Mouse (Mus musculus): ENCODE data around the gene Fignl2. TPM values are rescaled to one million over a fixed set of nuclear protein-coding genes. Genes with fewer than 3 reads are reported as not detected.

Fignl2 gene
- polyA plus RNA-seq, 1 experiment from 2014 or later = 0.33 TPM

GRCm38 (mm10) chr15:101053832-101054459 is 24.4 kb downstream of the Fignl2 start:
- no peak overlapping the region for H3K27ac ChIP-seq (ENCODE audit: low read depth, low read length)
- no peak overlapping the region for H3K9ac ChIP-seq (ENCODE audit: low read depth, low read length)
- H3K4me1 ChIP-seq (ENCODE audit: control insufficient read depth, insufficient read depth, low read length) = peaks cover 10% of the 10 kb centered on the region
- H3K36me3 ChIP-seq (ENCODE audit: control insufficient read depth, insufficient read depth, low read length) = no peaks in the 10 kb centered on the region
- peak overlapping the region; percentile 47 for H3K4me3 ChIP-seq (ENCODE audit: low read depth, low read length)
- no peaks in the 10 kb centered on the region for H3K9me3 ChIP-seq (replicated peaks; ENCODE audit: control insufficient read depth, low read length)
- peaks cover 59% of the 10 kb centered on the region for H3K27me3 ChIP-seq (ENCODE audit: control insufficient read depth, insufficient read depth, low read length)
- WGBS (ENCODE audit: insufficient replicate concordance) = 7% methylated on average over 64 of the region's 65 CpGs
- H3K4me2 ChIP-seq = peak overlapping the region; percentile 78
- ATAC-seq (replicated peaks; ENCODE audit: insufficient number of reproducible peaks, low FRiP score, low TSS enrichment) = no peak

DNA sequence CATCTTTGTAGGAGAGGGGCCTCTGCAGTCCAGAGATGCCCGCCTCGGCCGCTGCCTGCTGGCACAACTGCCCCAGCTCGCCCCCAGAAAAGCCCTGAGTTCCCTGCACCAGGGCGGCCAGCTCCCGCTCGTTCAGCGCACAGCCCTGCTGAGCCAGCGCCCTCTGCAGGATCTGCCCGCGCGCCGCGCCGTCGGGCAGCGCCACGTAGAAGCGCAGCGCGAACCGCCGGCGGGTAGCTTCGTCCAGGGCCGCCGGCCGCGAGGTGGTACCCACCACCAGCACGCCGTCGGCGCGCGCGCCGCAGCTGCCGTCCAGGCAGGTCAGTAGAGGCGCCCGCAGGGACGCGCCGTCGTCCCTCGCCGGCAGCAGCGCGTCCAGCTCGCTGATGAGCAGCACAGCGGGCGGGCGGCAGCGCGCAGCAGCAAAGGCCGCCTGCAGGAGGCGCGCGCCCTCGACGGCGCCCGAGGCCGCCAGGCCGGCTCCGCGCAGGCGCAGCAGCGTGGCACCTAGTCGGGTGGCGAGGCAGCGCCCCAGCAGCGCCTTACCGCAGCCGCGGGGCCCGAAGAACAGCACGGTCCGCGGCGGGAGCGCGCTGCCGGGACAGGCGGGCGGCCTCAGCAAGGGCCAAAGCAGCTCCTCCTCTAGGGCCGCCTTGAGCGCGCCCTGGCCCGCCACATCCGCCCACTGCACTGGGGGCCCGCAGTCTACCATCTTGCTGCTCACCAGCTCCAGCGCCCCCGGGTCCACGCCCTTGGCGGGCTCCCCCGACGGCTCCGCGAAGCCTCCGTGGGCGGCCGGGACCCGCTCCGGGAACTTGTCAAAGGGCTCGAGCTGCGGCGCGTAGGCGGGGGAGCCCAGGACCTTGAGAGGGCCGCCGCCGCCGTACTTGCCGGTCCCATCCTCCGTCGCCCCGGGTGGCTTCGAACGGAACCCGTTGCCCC is 25.5 kb downstream of the Fignl2 start:
- no peaks in the 10 kb centered on the region for H3K9me3 ChIP-seq (replicated peaks; ENCODE audit: control insufficient read depth, low read length)
- 14% methylated on average over 111 of the region's 120 CpGs for WGBS (ENCODE audit: insufficient replicate concordance)
- peaks cover 10% of the 10 kb centered on the region for H3K4me1 ChIP-seq (ENCODE audit: control insufficient read depth, insufficient read depth, low read length)
- H3K4me2 ChIP-seq = peak overlapping the region; percentile 78
- no peak overlapping the region for H3K9ac ChIP-seq (ENCODE audit: low read depth, low read length)
- H3K4me3 ChIP-seq (ENCODE audit: low read depth, low read length) = peak overlapping the region; percentile 47
- no peak overlapping the region for H3K27ac ChIP-seq (ENCODE audit: low read depth, low read length)
- ATAC-seq (replicated peaks; ENCODE audit: insufficient number of reproducible peaks, low FRiP score, low TSS enrichment) = no peak
- H3K36me3 ChIP-seq (ENCODE audit: control insufficient read depth, insufficient read depth, low read length) = no peaks in the 10 kb centered on the region
- peaks cover 70% of the 10 kb centered on the region for H3K27me3 ChIP-seq (ENCODE audit: control insufficient read depth, insufficient read depth, low read length)

DNA sequence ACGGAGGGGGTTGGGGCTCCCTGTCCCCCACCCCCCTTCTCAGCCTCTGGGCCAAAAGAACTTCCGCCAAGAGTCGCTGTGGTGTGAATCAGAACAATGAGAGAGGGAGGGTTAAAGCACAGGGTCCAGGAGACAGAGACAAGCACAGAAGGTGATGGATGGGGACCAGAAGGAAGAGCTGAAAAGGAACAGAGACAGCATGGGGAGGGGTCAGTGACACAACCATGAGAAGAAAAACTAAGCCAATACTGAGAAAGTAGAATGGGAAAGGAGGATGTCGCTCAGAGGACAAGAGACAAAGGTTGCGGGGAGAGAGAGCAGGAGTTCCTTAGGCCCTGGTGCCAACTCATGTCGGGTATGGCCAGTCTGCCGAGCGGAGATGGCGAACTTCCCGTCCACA is 26.5 kb downstream of the Fignl2 start:
- H3K27me3 ChIP-seq (ENCODE audit: control insufficient read depth, insufficient read depth, low read length) = peaks cover 79% of the 10 kb centered on the region
- H3K27ac ChIP-seq (ENCODE audit: low read depth, low read length) = no peak overlapping the region
- ATAC-seq (replicated peaks; ENCODE audit: insufficient number of reproducible peaks, low FRiP score, low TSS enrichment) = no peak
- peaks cover 15% of the 10 kb centered on the region for H3K4me1 ChIP-seq (ENCODE audit: control insufficient read depth, insufficient read depth, low read length)
- no peak overlapping the region for H3K4me2 ChIP-seq
- no peaks in the 10 kb centered on the region for H3K9me3 ChIP-seq (replicated peaks; ENCODE audit: control insufficient read depth, low read length)
- WGBS (ENCODE audit: insufficient replicate concordance) = 67% methylated on average over 10 of the region's 10 CpGs
- H3K4me3 ChIP-seq (ENCODE audit: low read depth, low read length) = no peak overlapping the region
- H3K9ac ChIP-seq (ENCODE audit: low read depth, low read length) = no peak overlapping the region
- no peaks in the 10 kb centered on the region for H3K36me3 ChIP-seq (ENCODE audit: control insufficient read depth, insufficient read depth, low read length)

DNA sequence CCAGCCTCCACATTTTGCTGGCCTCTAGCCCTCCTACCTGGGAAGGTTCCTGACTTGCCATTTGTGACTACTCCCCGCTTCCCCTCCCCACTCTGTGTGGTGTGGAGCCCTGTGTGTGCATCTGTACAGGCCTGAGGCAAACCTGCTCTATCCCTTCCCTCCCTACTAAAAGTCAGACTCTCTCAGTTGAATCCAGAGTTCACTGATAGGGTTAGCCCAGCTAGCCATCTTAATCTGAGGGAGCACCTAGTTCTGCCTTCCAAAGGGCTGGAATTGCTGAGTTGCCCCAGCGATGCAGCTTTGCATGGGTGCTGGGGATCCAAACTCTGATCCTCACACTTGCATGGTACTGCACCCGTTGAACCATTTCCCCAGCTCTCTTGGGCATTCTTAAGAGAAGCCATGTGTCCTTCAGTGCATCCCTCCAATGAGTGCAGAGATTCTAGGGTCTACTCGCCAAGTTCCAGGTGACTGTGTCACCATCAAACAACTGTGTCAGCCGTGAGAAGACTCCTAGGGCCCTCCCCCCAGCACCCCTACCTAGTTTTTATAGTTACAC is 29.9 kb downstream of the Fignl2 start:
- H3K36me3 ChIP-seq (ENCODE audit: control insufficient read depth, insufficient read depth, low read length) = no peaks in the 10 kb centered on the region
- H3K9ac ChIP-seq (ENCODE audit: low read depth, low read length) = no peak overlapping the region
- peaks cover 18% of the 10 kb centered on the region for H3K4me1 ChIP-seq (ENCODE audit: control insufficient read depth, insufficient read depth, low read length)
- ATAC-seq (replicated peaks; ENCODE audit: insufficient number of reproducible peaks, low FRiP score, low TSS enrichment) = no peak
- H3K4me3 ChIP-seq (ENCODE audit: low read depth, low read length) = no peak overlapping the region
- no peak overlapping the region for H3K4me2 ChIP-seq
- H3K27ac ChIP-seq (ENCODE audit: low read depth, low read length) = no peak overlapping the region
- WGBS (ENCODE audit: insufficient replicate concordance) = 51% methylated on average over 5 of the region's 5 CpGs
- H3K9me3 ChIP-seq (replicated peaks; ENCODE audit: control insufficient read depth, low read length) = no peaks in the 10 kb centered on the region
- peaks cover 90% of the 10 kb centered on the region for H3K27me3 ChIP-seq (ENCODE audit: control insufficient read depth, insufficient read depth, low read length)

DNA sequence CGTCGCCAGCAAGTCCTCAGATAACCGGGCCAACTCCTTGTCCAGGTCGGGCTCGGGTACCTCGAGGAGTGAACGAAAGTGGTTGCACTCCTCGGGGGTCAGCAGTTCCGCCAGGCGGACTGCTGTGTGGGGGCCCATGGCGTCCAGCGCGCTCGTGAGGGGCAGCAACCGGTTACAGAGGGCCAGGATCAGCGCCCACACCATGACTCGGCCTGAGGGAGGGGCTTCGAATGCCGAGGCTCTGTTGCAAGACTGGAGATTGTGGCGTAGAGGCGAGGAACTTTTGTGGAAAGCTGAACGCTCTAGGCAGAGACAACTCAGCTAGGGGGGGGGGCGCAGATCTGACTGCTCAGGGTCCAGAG is 31.2 kb downstream of the Fignl2 start, which contains the start of gene Gm47841:
Gm47841 (minus strand) TSS at position 204 of the 362 bp plus-strand sequence.
- H3K36me3 ChIP-seq (ENCODE audit: control insufficient read depth, insufficient read depth, low read length) = no peaks in the 10 kb centered on the region
- peak within 1 kb of the TSS; percentile 52 for H3K4me3 ChIP-seq (ENCODE audit: low read depth, low read length)
- H3K9ac ChIP-seq (ENCODE audit: low read depth, low read length) = peak within 1 kb of the TSS; percentile 49
- H3K4me2 ChIP-seq = peak within 1 kb of the TSS; percentile 94
- 3% methylated on average over 22 of the region's 23 CpGs for WGBS (ENCODE audit: insufficient replicate concordance)
- no peak within 1 kb of the TSS for H3K27ac ChIP-seq (ENCODE audit: low read depth, low read length)
- H3K27me3 ChIP-seq (ENCODE audit: control insufficient read depth, insufficient read depth, low read length) = peaks cover 86% of the 10 kb centered on the region
- H3K4me1 ChIP-seq (ENCODE audit: control insufficient read depth, insufficient read depth, low read length) = peaks cover 13% of the 10 kb centered on the region
- no peaks in the 10 kb centered on the region for H3K9me3 ChIP-seq (replicated peaks; ENCODE audit: control insufficient read depth, low read length)
- no peak for ATAC-seq (replicated peaks; ENCODE audit: insufficient number of reproducible peaks, low FRiP score, low TSS enrichment)

DNA sequence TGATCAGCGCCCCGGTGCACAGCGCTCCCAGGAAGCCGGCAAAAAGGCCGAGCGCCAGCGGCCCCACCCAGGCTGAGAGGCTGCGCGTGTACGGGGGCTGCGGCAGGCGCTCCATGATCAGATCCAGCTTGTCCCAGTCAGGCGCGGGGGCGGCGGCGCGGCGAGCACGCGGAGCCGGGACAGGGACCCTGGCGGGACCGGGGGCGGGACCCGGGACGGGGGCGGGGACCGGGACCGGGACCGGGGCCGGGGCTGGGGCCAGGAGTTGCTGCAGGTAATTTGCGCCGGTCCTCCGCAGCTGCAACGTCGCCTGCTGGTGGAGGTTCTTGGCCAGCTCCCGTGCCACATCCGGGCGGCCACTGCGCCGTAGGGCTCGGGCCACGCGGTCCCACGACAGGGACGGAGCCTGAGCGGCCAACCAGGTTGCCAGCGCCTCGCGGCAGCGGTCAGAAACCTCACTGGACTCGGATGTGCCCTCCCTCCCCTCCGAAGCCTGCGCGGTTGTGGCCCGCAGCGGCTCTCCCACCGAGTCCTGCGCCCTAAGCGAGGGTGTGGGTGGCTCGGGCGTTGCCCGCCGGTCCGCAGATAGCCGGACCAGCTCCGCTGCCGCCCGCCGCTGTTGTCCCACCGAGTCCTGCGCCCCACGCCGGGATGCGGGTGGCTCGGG is 31.7 kb downstream of the Fignl2 start:
- Histone ChIP-seq H3K36me3 (ENCODE audit: control insufficient read depth, insufficient read depth, low read length) (no peaks in the 10 kb centered on the region), H3K4me3 (ENCODE audit: low read depth, low read length) (peak overlapping the region; percentile 52), H3K9ac (ENCODE audit: low read depth, low read length) (peak overlapping the region; percentile 49), H3K27ac (ENCODE audit: low read depth, low read length) (no peak overlapping the region), H3K9me3 (replicated peaks; ENCODE audit: control insufficient read depth, low read length) (no peaks in the 10 kb centered on the region), H3K4me2 (peak overlapping the region; percentile 94), H3K27me3 (ENCODE audit: control insufficient read depth, insufficient read depth, low read length) (peaks cover 86% of the 10 kb centered on the region), H3K4me1 (ENCODE audit: control insufficient read depth, insufficient read depth, low read length) (peaks cover 13% of the 10 kb centered on the region)
- ATAC-seq (replicated peaks; ENCODE audit: insufficient number of reproducible peaks, low FRiP score, low TSS enrichment) = no peak; the same call in 1 of the 2 replicates
- 1% methylated on average over 76 of the region's 77 CpGs for WGBS (ENCODE audit: insufficient replicate concordance)

DNA sequence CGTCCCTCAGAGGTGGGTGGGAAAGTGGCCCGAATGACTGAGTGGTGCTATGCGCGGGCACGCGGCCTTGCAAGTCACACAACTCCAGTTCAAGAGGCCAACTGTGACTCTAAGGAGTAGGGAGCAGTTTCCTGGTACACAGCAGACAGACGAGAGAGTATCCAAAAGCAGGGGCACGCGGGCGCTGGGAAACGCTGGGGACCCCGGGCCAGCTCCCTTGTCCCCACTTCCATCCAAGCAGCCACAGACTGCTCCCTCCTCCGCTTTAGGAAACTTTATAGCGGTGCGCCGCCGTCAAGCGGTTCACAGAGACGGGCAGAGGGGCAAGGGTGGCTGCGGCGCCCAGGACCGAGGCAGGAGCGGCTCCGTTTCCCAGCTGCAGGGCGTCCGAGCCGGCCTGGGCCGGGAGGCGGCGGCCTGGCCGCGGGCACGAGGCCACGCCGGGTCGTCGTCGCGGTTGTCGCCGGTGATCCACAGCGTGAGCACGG is 32.3 kb downstream of the Fignl2 start:
- no peaks in the 10 kb centered on the region for H3K36me3 ChIP-seq (ENCODE audit: control insufficient read depth, insufficient read depth, low read length)
- no peak for ATAC-seq (replicated peaks; ENCODE audit: insufficient number of reproducible peaks, low FRiP score, low TSS enrichment)
- H3K9ac ChIP-seq (ENCODE audit: low read depth, low read length) = 0 out of 2 replicates have a peak overlapping the region, but pooled peaks have one; percentile 49
- H3K4me3 ChIP-seq (ENCODE audit: low read depth, low read length) = peak overlapping the region; percentile 52
- peaks cover 13% of the 10 kb centered on the region for H3K4me1 ChIP-seq (ENCODE audit: control insufficient read depth, insufficient read depth, low read length)
- no peaks in the 10 kb centered on the region for H3K9me3 ChIP-seq (replicated peaks; ENCODE audit: control insufficient read depth, low read length)
- WGBS (ENCODE audit: insufficient replicate concordance) = 2% methylated on average over 43 of the region's 43 CpGs
- no peak overlapping the region for H3K27ac ChIP-seq (ENCODE audit: low read depth, low read length)
- H3K4me2 ChIP-seq = peak overlapping the region; percentile 94
- peaks cover 86% of the 10 kb centered on the region for H3K27me3 ChIP-seq (ENCODE audit: control insufficient read depth, insufficient read depth, low read length)

DNA sequence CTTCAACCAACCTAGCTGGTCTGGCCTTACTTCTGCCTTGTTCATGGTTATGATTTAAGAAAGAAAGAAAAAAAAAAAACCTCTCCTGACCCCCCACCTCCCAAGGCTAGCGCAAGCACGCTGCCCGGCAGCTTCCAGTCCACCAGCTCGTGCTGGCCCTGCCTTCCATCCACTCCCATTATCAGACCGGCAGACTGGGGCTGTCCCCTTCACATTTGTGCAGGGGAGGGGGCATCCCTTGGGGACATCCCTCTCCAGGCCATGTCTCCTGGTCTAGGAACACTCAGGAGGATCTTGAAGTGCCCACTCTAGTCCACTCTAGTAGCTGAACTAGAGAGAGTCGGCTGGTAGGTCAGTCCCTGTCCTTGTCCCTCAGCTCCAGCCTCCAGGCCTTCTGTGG is 33.8 kb downstream of the Fignl2 start:
- no peak overlapping the region for H3K4me3 ChIP-seq (ENCODE audit: low read depth, low read length)
- no peak overlapping the region for H3K27ac ChIP-seq (ENCODE audit: low read depth, low read length)
- 41% methylated on average over 6 of the region's 6 CpGs for WGBS (ENCODE audit: insufficient replicate concordance)
- H3K4me1 ChIP-seq (ENCODE audit: control insufficient read depth, insufficient read depth, low read length) = peaks cover 13% of the 10 kb centered on the region
- H3K4me2 ChIP-seq = no peak overlapping the region
- no peaks in the 10 kb centered on the region for H3K36me3 ChIP-seq (ENCODE audit: control insufficient read depth, insufficient read depth, low read length)
- H3K9me3 ChIP-seq (replicated peaks; ENCODE audit: control insufficient read depth, low read length) = no peaks in the 10 kb centered on the region
- peaks cover 90% of the 10 kb centered on the region for H3K27me3 ChIP-seq (ENCODE audit: control insufficient read depth, insufficient read depth, low read length)
- H3K9ac ChIP-seq (ENCODE audit: low read depth, low read length) = no peak overlapping the region
- ATAC-seq (replicated peaks; ENCODE audit: insufficient number of reproducible peaks, low FRiP score, low TSS enrichment) = no peak

Data from heart, embryonic 11.5 days (tissue).